Mouse (Mus musculus) common myeloid progenitor, adult 5-6 weeks (primary cell): ENCODE data around the gene Meioc. TPM values are rescaled to one million over a fixed set of nuclear protein-coding genes. Genes with fewer than 3 reads are reported as not detected.
"Not testable (repeated sequence)": the region's sequence is repeated elsewhere in the genome, so short reads cannot be mapped to it uniquely, and the experiment has no call there.

ENCODE experiments used
- ATAC-seq: replicated peaks from 2 replicates; pipeline ENCODE4 v1.8.0; 2016; ENCODE audit warnings: low read depth, mild to moderate bottlenecking, moderate TSS enrichment, inconsistent platforms; ENCODE audit not compliant: poor library complexity, severe bottlenecking
- total RNA-seq: library from RNA; stranded (forward); fragments of 200-1000, 187-1606 nt; gene quantifications from 2 replicates; pipeline ENCODE4 v1.2.3, GENCODE M21; 2017

Meioc gene
- total RNA-seq, 1 experiment from 2014 or later, result not detected

DNA sequence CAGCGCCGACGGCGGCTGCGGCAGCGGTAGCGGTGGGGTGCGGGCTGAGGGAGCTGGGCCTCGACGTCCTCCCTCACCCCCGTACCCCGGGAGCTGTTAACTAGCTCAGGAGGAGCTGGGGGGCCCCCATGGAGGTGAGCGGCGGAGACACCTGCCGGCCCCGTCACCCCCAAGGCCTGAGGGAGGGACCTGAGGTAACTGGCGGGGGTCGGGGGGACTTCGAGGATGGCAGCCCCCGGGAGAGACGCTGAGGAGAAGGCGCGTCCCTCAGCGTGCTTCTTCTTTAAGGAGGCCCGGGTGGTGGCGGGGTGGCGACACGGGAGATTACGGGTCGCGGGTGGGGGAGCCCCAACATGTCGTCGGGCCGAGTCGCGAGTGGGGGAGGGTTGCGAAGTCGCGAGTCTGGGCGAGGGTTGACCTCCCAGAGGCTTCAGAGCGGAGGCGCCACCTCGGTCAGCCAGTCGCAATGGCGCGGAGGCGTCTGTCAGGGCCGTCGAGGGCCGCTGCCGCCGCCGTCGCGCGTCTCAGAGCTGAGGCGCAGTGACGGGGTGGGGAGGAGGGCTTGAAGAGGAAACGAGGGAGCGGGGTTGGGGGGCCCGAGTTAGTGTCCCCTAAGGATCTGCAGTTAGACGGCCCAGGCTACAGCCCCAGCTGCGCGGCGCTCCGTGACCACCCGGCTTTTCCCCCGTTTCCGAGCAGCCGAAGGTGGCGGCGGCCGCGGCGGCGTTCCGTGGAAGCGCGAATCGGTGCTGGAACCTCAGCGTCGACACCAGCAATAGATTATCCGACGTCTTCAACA is 2.3 kb downstream of the Meioc start:
- ATAC-seq, result no peak

DNA sequence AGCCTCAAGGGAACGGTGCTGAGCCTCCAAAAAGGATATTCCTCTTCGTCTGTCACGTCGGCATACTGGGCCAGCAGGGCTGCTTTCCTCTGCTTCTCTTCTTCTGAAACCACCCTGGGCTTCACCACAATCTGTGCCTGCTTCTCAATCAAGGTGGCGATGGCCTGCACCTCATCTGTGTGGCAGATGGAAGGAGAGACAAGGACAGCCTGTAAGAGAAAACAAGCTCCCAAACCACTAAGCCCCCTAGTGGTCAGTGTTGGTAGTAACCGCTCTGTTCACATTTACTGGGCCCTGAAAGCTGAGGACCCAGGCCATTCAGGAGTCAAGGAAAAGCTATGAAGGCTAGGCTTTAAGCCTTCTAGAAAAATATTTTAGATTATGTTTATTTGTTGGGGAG is 26.6 kb downstream of the Meioc start:
- ATAC-seq, result peak; percentile 83

DNA sequence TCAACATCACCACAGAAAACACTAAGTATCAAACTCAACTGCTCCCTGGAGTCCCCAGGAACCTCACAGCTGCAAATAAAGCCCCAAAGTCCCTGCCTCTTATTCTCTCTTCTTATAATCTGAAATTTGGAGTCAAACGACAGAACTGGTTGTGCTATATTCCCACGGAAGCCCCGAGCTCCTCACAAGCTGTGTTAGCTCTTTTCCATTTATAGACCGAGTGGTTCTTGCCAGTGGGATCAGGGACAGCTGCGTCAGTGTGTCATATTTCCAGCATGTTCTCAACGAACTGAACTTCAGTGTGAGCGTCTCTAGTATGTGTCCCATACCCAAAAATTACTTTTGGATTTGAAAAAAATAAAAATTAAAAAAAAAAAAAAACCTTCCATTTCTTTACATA is 31.8 kb downstream of the Meioc start:
- no peak for ATAC-seq

DNA sequence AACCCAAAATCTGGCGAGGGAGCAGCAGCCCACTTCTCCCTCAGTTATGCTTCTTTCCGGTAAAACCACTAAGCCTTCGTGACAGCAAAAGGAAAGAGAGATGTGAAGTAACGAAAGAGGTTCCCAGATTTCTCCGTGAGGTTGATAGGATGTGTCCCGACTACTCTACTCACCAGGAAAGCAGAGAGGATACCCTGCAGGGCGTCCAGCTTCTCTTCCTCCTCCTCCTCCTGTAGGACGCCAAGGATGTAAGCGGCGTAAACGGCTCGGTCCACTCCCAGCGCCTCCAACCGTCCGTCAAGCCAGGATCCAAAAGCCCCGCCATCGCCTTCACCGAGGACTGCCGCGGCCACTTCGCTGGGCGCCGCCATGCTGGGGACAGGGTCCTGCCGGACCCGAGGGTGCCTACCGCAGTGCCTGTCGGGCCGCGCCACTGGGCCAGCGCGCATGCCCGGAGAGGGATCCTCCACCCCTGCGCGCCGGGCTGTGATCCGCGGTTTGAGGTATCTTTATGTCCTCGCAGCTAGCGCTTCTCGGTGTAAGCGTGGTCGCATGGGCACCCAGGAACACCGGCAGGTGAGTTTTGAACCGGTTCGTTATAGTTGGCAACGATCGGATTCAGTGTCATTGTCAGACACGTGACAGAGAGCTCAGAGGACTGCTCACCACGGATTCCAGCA is 34.0 kb downstream of the Meioc start, which contains the start of gene Ccdc43:
TSS of gene Ccdc43 (minus strand) at position 445 of the 680 bp plus-strand sequence.
- peak; percentile 98 for ATAC-seq

DNA sequence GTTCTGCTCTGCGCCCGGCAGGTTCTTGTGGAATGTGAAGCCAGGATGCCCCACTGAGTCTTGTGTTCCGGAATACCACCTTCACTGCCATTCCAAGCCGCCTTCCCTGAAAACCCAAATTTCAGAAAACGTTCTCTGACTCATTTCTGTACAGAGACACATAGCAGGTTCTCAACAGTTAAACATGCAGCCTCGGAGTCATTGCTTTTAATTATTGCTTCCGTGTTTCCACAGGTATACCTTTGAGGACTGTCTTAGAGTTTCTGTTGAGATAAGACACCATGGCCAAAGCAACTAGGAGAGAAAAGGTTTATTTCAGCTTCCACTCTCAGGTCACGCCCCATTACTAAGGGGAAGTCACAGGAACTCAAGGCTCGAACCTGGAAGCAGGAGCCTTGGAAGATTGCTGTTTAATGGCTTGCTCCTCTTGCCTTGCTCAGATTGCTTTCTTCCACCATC is 34.5 kb downstream of the Meioc start:
- no peak for ATAC-seq

DNA sequence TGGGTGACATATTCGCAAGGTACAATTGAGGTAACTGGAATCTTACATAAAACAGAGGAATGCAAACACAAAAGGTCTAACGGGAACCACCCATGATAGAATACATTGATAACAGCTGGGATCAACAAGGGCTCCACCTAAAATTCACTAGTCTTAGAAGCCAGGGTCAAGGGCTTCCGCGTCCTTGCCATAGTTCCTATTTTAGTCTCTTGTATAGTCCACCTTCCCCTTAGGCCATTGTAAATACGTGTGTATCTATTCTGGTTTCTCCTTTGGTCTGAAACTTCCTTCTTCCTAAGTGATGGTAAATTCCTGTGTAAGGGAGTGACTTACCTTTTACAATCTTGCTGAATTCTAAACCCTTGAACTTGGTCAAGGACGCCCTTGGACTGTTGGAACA is 38.7 kb downstream of the Meioc start:
- not testable (repeated sequence) for ATAC-seq

DNA sequence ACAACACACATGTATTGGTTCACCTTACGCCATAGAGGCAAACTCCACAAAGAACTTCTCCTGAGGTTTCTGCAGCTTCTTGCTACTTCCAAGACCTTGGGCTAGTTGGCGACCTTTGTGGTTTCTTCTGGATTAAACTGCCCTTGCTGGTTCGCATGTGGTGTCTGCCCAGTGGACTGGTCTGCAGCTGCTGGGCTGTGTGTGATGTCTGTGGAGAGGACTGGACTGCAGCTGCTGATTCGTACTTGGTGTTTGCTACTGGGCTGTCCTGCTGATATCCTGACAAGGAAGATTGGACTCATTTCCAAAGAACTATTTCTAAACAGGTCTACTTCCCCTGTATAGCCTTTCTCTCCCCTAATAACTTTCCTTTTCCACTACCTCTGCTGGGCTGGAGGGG is 48.9 kb downstream of the Meioc start:
- ATAC-seq, result no peak

DNA sequence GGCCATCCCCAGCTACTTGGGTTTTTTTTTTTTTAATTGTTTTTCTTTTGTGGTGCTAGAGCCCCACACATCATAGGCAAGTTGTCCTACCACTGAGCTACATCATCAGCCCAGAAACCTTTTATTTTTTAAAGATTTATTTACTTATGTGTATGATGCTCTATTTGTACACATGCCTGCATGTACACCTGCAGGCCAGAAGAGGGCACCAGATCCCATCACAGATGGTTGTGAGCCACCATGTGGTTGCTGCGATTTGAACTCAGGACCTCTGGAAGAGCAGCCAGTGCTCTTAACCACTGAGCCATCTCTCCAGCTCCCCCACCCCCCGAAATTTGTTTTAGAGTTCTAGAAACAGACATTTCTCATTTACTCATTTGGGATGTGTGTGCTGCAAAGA is 51.1 kb downstream of the Meioc start:
- ATAC-seq, result not testable (repeated sequence)

DNA sequence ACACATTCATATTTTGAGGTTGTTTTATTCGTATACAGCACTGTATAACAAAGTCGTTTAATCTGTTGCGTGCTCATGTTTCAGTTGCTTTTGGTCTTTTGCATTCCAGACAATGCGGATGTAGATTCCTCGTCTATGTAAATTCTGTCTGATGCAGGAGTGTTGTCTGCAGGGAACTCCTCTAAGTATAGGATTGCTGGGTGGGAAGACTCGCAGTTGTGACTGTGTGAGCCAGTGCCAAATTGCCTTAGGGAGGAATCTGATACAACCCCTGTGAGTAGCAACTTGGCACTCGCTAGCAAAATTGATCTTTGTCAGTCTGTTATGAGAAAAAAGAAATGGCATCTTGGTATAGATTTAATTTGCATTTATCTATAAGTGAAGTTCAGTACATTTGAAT is 52.6 kb downstream of the Meioc start:
- no peak for ATAC-seq

DNA sequence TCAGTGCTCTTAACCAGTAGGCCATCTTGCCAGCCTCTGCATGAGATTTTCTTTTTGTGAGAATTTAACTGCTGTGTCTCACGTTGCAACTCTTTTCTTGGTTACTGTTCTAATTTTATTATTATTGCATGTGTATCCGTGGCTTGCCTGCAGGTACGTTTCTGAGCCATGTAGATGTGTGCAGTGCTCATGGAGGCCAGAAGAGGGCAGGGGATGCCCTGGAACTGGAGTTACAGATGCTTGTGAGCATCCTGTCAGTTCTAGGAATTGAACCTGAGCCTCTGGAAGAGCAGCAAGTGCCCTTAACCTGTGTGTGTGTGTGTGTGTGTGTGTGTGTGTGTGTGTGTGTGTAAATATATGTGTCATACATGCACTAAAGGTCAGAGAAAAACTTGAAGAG is 62.1 kb downstream of the Meioc start:
- ATAC-seq, result 0 out of 2 replicates have a peak, but pooled peaks have one; percentile 54

DNA sequence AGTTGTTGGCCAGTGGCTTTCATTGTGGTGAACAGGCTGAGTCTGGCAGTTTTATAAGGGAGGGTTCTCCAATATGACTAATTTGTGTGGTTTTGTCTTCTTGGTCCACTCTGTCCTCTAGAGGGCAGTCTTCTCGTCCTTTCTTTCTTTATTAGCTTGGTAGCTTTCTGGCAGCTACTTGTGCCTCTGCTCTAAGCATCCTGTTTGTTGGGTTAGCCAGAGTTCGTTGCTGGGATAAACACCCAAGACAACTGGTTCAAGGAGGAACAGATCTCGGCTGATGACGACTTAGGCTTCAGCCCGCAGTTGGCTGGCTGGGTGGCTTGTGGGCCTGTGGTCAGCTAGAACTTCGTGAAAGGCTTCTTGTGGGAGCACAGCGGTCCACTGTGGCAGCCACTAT is 65.1 kb downstream of the Meioc start:
- ATAC-seq, result peak; percentile 87

DNA sequence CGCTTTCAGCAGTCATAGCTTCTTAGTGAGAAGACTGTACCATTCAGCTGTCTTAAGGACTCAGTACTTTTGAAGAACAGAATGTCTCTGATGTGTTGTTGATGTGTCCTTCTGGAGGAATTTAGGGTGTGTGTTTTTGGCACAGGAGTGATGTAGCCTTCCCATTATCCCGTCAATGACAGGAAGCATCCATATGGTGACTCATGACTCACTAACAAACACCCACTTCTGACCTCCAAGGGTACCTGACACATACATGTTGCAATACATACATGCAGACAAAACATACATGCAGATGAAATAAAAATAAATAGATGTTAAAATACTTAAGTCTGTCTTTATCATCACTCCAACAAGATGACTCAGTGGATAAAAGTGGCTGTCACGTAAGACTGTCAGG is 66.3 kb downstream of the Meioc start:
- ATAC-seq, result no peak

DNA sequence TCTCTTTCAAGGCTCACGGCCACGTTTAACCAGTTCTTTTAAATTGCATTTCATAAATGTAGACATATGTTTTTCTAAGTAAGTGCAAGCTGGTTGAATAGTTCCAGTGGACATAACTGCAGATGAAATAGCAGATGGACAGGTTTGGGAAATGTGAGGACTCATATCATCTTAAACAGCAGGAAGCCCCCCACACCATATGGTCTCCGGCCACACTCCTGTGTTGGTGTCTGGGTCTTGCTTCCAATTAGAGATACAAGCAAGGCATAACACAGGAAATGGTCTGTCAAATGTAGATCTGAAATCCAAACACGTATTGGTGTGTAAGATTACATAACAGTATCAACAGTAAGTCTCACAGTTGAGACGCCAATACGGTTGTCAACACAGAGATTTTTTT is 67.8 kb downstream of the Meioc start:
- peak; percentile 30; the same call in 1 of the 2 replicates for ATAC-seq

Other genes starting within 250 kb of the Meioc start
- 20.9 and 26.1 TPM in 2 replicates for gene Grn, start 233.4 kb upstream of the Meioc start, total RNA-seq
- 8.2 and 11.6 TPM in 2 replicates for gene Fam171a2, start 216.0 kb upstream of the Meioc start, total RNA-seq
- gene Itga2b, start 193.6 kb upstream of the Meioc start, total RNA-seq, result 142 and 145 TPM in 2 replicates
- 32.6 and 42.1 TPM in 2 replicates for gene Gpatch8, start 107.3 kb upstream of the Meioc start, total RNA-seq
- not detected in 2 replicates for gene Gm11627, start 84.3 kb upstream of the Meioc start, total RNA-seq
- gene Fzd2, start 59.3 kb upstream of the Meioc start, total RNA-seq, result not detected in 2 replicates
- gene Ccdc43, start 34.1 kb downstream of the Meioc start, total RNA-seq, result 41.4 and 43.8 TPM in 2 replicates
- gene Adam11, start 97.7 kb downstream of the Meioc start, total RNA-seq, result 0.46 and 1.1 TPM in 2 replicates
- gene Gjc1, start 156.0 kb downstream of the Meioc start, total RNA-seq, result not detected in 2 replicates
- gene Higd1b, start 172.1 kb downstream of the Meioc start, total RNA-seq, result not detected in 2 replicates
- 143 and 191 TPM in 2 replicates for gene Eftud2, start 217.3 kb downstream of the Meioc start, total RNA-seq
- gene Ccdc103, start 217.5 kb downstream of the Meioc start, total RNA-seq, result not detected in 2 replicates
- gene Fam187a, start 221.5 kb downstream of the Meioc start, total RNA-seq, result not detected in 2 replicates
- 0.37 TPM in 1 of 2 replicates, not detected in the other for gene Gfap, start 237.2 kb downstream of the Meioc start, total RNA-seq